Mouse (Mus musculus): ENCODE measurements around the gene Syde2. TPM values are rescaled to one million over a fixed set of nuclear protein-coding genes. Genes with fewer than 3 reads are reported as not detected.
A peak's percentile ranks its signal among the peaks of the same experiment; 100 is the strongest.

Gene Syde2
- total and polyA plus RNA-seq, 3 experiments: 0.10 to 0.30 TPM; not detected in 1

DNA sequence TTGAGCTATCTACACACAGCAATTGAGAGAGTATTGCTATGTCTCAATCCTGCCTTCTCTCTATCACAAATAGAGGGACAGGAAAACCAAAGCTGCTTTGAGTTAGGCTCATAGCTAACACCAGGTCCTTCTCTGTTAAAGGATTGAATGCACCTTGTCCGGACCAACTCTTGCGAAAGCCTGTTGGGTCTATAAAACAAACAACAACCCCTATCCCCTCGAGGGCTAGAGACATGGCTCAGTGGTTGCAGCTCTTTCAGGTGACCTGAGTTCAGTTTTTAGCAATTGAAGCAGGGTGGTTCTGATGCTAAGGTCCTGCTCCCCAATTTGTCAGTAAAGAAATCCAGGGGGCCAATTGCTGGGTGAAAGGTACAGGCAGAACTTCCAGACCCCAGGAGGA lies 41.6 kb downstream of the Syde2 start:
- H3K79me2 ChIP-seq (replicated peaks; ENCODE audit: control insufficient read depth, extremely low read depth, insufficient read depth, poor library complexity, severe bottlenecking): no peaks in the 10 kb centered on the region
- no peak overlapping the region for H3K4me3 ChIP-seq (replicated peaks in 1 of 3; ENCODE audit: low read depth in 2 of 3, low read length in 2 of 3, poor library complexity in 1 of 3)
- no peaks in the 10 kb centered on the region for H3K36me3 ChIP-seq (replicated peaks in 1 of 2; ENCODE audit: control insufficient read depth in 1 of 2, insufficient read depth in 1 of 2, low read length in 1 of 2)
- TF ChIP-seq KAT2A (IDR thresholded peaks at IDR 0.05; ENCODE audit: insufficient replicate concordance, low read length) (no peak), MYC (IDR thresholded peaks at IDR 0.05; ENCODE audit: low read depth, low read length) (no peak), E2F4 (IDR thresholded peaks at IDR 0.05; ENCODE audit: insufficient replicate concordance, low read depth, low read length) (no peak)
- H3K27ac ChIP-seq (ENCODE audit: insufficient read depth, low read depth): no peak overlapping the region
- peaks cover 7 to 43% of the 10 kb centered on the region in 2 experiments for H3K4me1 ChIP-seq (ENCODE audit: control insufficient read depth in 1 of 2, insufficient read depth in 2 of 2)
- peaks cover 19% of the 10 kb centered on the region for H3K9me3 ChIP-seq (replicated peaks; ENCODE audit: low read length)
- dilution Hi-C loops (cut with MboI; ENCODE audit: extremely low pct_ligation_motif_present, extremely low pct_unique_long_range_greater_than_20kb, low sequenced_read_pairs): no loop called here
- H3K27me3 ChIP-seq (replicated peaks): no peaks in the 10 kb centered on the region
- no peak overlapping the region for H3K4me2 ChIP-seq (ENCODE audit: insufficient read depth, low read depth, poor library complexity, severe bottlenecking)
- in situ Hi-C loops (cut with MboI; ENCODE audit: low pct_ligation_motif_present, low pct_unique_long_range_greater_than_20kb, low sequenced_read_pairs): no loop called here
- H3K9ac ChIP-seq (ENCODE audit: insufficient read depth, low read depth): no peak overlapping the region
- DNase-seq (ENCODE audit: extremely low read depth): no peak

DNA sequence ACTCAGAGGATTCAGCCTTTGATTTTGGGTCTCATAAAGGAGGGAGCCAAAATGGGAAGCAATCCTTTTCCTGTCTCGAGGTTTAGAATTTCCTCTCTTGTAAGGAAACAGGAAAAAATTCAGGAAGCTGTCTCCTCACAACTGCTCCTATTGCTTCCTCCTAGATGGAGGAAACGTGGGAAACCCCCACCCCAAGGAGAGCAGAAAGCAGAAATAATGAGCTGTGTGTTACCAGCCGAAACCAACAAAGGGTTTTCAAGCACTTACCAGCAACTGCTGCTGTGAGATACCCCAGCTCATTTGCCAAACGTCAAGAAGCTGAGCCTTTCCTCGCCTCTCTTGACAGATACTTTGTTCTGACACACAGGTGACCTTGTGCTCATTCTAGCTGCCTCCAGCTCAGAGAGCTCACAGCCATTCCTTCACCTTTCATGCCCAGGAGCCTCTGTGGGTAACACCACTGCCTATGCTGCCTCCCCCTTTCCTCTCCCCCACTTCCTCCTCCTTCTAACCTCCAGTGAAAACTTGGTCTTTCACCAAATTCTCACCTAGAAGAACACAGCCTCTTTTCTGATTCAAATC lies 42.7 kb downstream of the Syde2 start:
- H3K27ac ChIP-seq (ENCODE audit: insufficient read depth, low read depth): no peak overlapping the region
- dilution Hi-C loops (cut with MboI; ENCODE audit: extremely low pct_ligation_motif_present, extremely low pct_unique_long_range_greater_than_20kb, low sequenced_read_pairs): no loop called here
- no peak overlapping the region for H3K9ac ChIP-seq (ENCODE audit: insufficient read depth, low read depth)

DNA sequence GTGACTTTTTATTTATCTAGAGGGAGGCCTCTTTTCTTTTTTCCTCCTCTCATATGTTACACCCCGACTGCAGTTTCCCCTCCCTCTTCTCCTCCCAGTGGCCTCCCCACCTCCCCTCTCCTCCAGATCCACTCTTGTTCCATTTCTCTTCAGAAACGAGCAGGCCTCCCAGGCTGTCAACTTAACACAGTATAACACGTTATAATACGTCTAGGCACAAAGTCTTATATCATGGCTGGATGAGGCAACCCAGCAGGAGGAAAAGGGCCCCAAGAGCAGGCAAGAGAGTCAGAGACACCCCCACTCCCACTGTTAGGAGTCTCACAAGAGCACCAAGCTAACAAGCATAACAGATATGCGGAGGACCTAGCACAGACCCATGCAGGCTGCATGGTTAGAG lies 45.3 kb downstream of the Syde2 start:
- H3K27me3 ChIP-seq (replicated peaks): no peaks in the 10 kb centered on the region
- H3K9ac ChIP-seq (ENCODE audit: insufficient read depth, low read depth): no peak overlapping the region
- no peak for DNase-seq (ENCODE audit: extremely low read depth)
- dilution Hi-C loops (cut with MboI; ENCODE audit: extremely low pct_ligation_motif_present, extremely low pct_unique_long_range_greater_than_20kb, low sequenced_read_pairs): no loop called here
- peaks cover 10% of the 10 kb centered on the region for H3K9me3 ChIP-seq (replicated peaks; ENCODE audit: low read length)
- H3K4me2 ChIP-seq (ENCODE audit: insufficient read depth, low read depth, poor library complexity, severe bottlenecking): no peak overlapping the region
- no peak for TF ChIP-seq BHLHE40 (IDR thresholded peaks at IDR 0.05; ENCODE audit: low read depth, low read length)
- TF ChIP-seq ZC3H11A (IDR thresholded peaks at IDR 0.05; ENCODE audit: low read depth, low read length): no peak
- no peak for TF ChIP-seq RCOR1 (conservative IDR thresholded peaks at IDR 0.05; ENCODE audit: low read depth, low read length)
- TF ChIP-seq MAFK (IDR thresholded peaks at IDR 0.05; ENCODE audit: insufficient replicate concordance, low read length): no peak
- TF ChIP-seq USF1 (IDR thresholded peaks at IDR 0.05; ENCODE audit: low read depth, low read length): no peak
- TF ChIP-seq NRF1 (IDR thresholded peaks at IDR 0.05; ENCODE audit: low read depth, low read length): no peak
- TF ChIP-seq ETS1 (conservative IDR thresholded peaks at IDR 0.05; ENCODE audit: low read depth, low read length): no peak
- no peak for TF ChIP-seq CHD1 (IDR thresholded peaks at IDR 0.05; ENCODE audit: low read depth, low read length)
- no peak for TF ChIP-seq PAX5 (IDR thresholded peaks at IDR 0.05; ENCODE audit: low read length)
- TF ChIP-seq ZNF384 (IDR thresholded peaks at IDR 0.05; ENCODE audit: low read depth, low read length): no peak
- no peak for TF ChIP-seq CHD2 (IDR thresholded peaks at IDR 0.05; ENCODE audit: low read length)
- TF ChIP-seq TCF12 (IDR thresholded peaks at IDR 0.05; ENCODE audit: low read depth, low read length): no peak
- H3K4me3 ChIP-seq (replicated peaks in 1 of 3; ENCODE audit: low read depth in 2 of 3, low read length in 2 of 3, poor library complexity in 1 of 3): no peak overlapping the region
- peaks cover 4 to 26% of the 10 kb centered on the region in 2 experiments for H3K4me1 ChIP-seq (ENCODE audit: control insufficient read depth in 1 of 2, insufficient read depth in 2 of 2)
- H3K27ac ChIP-seq (ENCODE audit: insufficient read depth, low read depth): no peak overlapping the region
- in situ Hi-C loops (cut with MboI; ENCODE audit: low pct_ligation_motif_present, low pct_unique_long_range_greater_than_20kb, low sequenced_read_pairs): no loop called here
- H3K79me2 ChIP-seq (replicated peaks; ENCODE audit: control insufficient read depth, extremely low read depth, insufficient read depth, poor library complexity, severe bottlenecking): no peaks in the 10 kb centered on the region
- no peaks in the 10 kb centered on the region for H3K36me3 ChIP-seq (replicated peaks in 1 of 2; ENCODE audit: control insufficient read depth in 1 of 2, insufficient read depth in 1 of 2, low read length in 1 of 2)

More for the DNA sequence above, 42.7 kb downstream of the Syde2 start:
- peak; percentile 34 for DNase-seq (ENCODE audit: extremely low read depth)
- 0 out of 2 replicates have a peak, but pooled peaks have one; percentile 3 for TF ChIP-seq BHLHE40 (IDR thresholded peaks at IDR 0.05; ENCODE audit: low read depth, low read length)
- peak; percentile 43; the same call in 1 of the 2 replicates for TF ChIP-seq MAZ (IDR thresholded peaks at IDR 0.05; ENCODE audit: low read depth, low read length)
- TF ChIP-seq EP300 (IDR thresholded peaks at IDR 0.05; ENCODE audit: low read length): peak; percentile 50
- 0 out of 2 replicates have a peak, but pooled peaks have one; percentile 30 for TF ChIP-seq TCF12 (IDR thresholded peaks at IDR 0.05; ENCODE audit: low read depth, low read length)
- TF ChIP-seq NELFE (IDR thresholded peaks at IDR 0.05; ENCODE audit: low read depth, low read length): no peak
- peak; percentile 59 for TF ChIP-seq IRF4 (IDR thresholded peaks at IDR 0.05; ENCODE audit: low read depth, low read length)
- peak; percentile 22; the same call in 1 of the 2 replicates for TF ChIP-seq SIN3A (IDR thresholded peaks at IDR 0.05; ENCODE audit: low read length)
- TF ChIP-seq NRF1 (IDR thresholded peaks at IDR 0.05; ENCODE audit: low read depth, low read length): no peak
- TF ChIP-seq ELF1 (IDR thresholded peaks at IDR 0.05; ENCODE audit: low read depth, low read length): 0 out of 2 replicates have a peak, but pooled peaks have one; percentile 32
- Histone ChIP-seq H3K4me3 (replicated peaks in 1 of 3; ENCODE audit: low read depth in 2 of 3, low read length in 2 of 3, poor library complexity in 1 of 3) (no peak overlapping the region), H3K4me1 (ENCODE audit: control insufficient read depth in 1 of 2, insufficient read depth in 2 of 2) (peaks cover 7 to 43% of the 10 kb centered on the region in 2 experiments), H3K79me2 (replicated peaks; ENCODE audit: control insufficient read depth, extremely low read depth, insufficient read depth, poor library complexity, severe bottlenecking) (no peaks in the 10 kb centered on the region), H3K4me2 (ENCODE audit: insufficient read depth, low read depth, poor library complexity, severe bottlenecking) (peak overlapping the region; percentile 51; the same call in 1 of the 2 replicates), H3K36me3 (replicated peaks in 1 of 2; ENCODE audit: control insufficient read depth in 1 of 2, insufficient read depth in 1 of 2, low read length in 1 of 2) (no peaks in the 10 kb centered on the region), H3K9me3 (replicated peaks; ENCODE audit: low read length) (peaks cover 10% of the 10 kb centered on the region), H3K27me3 (replicated peaks) (no peaks in the 10 kb centered on the region)
- in situ Hi-C loops (cut with MboI; ENCODE audit: low pct_ligation_motif_present, low pct_unique_long_range_greater_than_20kb, low sequenced_read_pairs): no loop called here

Measured in CH12.LX (cell line).